Mouse (Mus musculus): Measurements from ENCODE around the gene Gm9970. TPM values are rescaled to one million over a fixed set of nuclear protein-coding genes. Genes with fewer than 3 reads are reported as not detected.

The Gm9970 gene
- polyA plus RNA-seq, 1 experiment from 2014 or later: 0.60 TPM

DNA sequence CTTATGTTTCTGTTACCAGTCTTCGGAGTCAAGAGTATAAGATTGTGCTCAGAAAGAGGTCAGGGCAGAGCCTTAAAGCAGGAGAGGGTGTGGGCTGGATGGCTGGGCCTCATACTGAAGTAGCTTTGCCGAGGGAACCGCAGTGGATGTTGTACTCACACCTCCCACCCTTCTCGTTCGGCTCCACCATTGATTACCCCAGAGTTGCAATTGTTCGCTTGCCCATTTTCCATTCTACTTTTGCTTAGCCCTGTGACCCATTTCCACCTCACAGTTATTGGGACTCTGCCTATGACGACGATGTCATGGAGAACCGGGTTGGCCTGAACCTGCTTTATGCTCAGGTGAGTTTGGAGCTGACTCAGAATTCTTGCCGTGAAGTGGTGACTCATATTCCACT, 44.8 kb downstream of the Gm9970 start:
- no peak for ATAC-seq (replicated peaks; ENCODE audit: low FRiP score, low TSS enrichment, low read depth)

DNA sequence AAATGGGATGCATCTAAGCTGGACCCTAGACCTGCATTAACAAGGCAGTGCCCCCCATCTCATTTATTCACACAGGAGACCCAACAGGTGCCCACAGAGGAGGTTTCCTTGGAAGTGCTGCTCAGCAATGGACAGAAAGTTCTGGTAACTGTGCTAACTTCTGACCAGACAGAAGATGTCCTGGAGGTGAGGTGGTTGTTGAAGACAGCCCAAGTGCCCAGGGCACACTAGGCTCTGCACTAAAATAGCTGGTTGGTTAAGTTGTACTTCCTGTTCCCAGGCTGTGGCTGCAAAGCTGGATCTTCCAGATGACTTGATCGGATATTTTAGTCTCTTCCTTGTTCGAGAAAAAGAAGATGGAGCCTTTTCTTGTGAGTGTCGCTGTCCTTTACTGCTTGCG, 45.4 kb downstream of the Gm9970 start:
- Histone ChIP-seq H3K4me1 (replicated peaks; ENCODE audit: control insufficient read depth, insufficient read depth, low read length) (peaks cover 19% of the 10 kb centered on the region), H3K27me3 (replicated peaks; ENCODE audit: control insufficient read depth, insufficient read depth, low read length) (no peaks in the 10 kb centered on the region), H3K9ac (ENCODE audit: low read length) (no peak overlapping the region), H3K9me3 (ENCODE audit: control insufficient read depth, low read length) (peaks cover 4% of the 10 kb centered on the region), H3K27ac (ENCODE audit: low read depth) (no peak overlapping the region), H3K4me2 (ENCODE audit: low read length) (no peak overlapping the region), H3K36me3 (ENCODE audit: control insufficient read depth, insufficient read depth, low read length) (peaks cover 67% of the 10 kb centered on the region), H3K4me3 (ENCODE audit: low read depth, low read length) (no peak overlapping the region)
- DNase-seq (ENCODE audit: low spot score) (peak; percentile 35), ATAC-seq (replicated peaks; ENCODE audit: low FRiP score, low TSS enrichment, low read depth) (no peak)
- WGBS: 90% methylated on average over 4 of the region's 4 CpGs

More for the DNA sequence above, 44.8 kb downstream of the Gm9970 start:
- Histone ChIP-seq H3K27me3 (replicated peaks; ENCODE audit: control insufficient read depth, insufficient read depth, low read length) (no peaks in the 10 kb centered on the region), H3K4me1 (replicated peaks; ENCODE audit: control insufficient read depth, insufficient read depth, low read length) (peaks cover 24% of the 10 kb centered on the region), H3K9me3 (ENCODE audit: control insufficient read depth, low read length) (peaks cover 4% of the 10 kb centered on the region), H3K27ac (ENCODE audit: low read depth) (no peak overlapping the region), H3K4me3 (ENCODE audit: low read depth, low read length) (no peak overlapping the region), H3K9ac (ENCODE audit: low read length) (no peak overlapping the region), H3K4me2 (ENCODE audit: low read length) (no peak overlapping the region), H3K36me3 (ENCODE audit: control insufficient read depth, insufficient read depth, low read length) (peaks cover 63% of the 10 kb centered on the region)
- peak; percentile 41 for DNase-seq (ENCODE audit: low spot score)
- 93% methylated on average over 10 of the region's 10 CpGs for WGBS

DNA sequence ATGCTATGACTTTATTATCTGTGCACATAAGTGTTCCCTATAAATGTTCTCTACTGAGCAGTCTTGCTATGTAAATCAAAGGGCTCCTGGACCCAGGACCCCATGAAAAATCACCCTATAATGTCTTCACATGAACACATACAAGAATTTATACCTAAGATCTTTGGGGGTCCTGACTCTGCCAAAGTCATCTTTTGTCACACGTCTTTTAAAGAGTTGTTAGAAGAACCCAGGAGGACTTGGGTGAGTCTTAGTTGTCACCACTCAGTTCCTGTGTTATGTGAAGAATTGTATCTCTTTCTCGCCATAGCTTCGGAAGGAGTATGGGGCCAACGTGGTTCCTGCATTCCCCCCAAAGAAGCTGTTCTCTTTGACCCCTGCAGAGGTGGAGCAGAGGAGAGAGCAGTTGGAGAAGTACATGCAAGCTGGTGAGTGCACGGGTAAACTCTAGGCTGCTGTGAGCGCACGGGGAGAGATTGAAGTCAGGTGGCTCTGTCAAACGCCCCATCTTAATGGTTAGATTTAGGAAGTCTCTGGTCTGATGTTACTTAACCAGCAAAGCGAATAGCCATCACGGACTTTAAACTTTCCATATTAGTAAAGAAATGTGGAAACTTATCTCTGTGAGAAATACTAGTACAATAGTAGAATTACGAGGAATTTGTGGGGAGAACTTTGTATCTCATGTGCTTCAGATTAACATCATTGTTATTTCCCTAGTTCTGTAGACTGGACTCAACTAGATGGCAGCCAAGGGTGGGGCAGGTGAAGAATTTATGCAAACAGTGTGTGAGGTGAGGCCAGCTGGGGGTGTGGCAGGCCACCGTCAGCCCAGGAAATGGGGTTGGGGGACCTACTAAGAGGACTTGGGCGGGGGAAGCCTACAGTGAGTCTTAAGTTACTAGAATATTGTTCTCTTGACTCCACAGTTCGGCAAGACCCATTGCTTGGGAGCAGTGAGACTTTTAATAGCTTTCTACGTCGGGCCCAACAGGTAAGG, 46.2 kb downstream of the Gm9970 start:
- Histone ChIP-seq H3K27ac (ENCODE audit: low read depth) (no peak overlapping the region), H3K9ac (ENCODE audit: low read length) (no peak overlapping the region), H3K9me3 (ENCODE audit: control insufficient read depth, low read length) (no peaks in the 10 kb centered on the region), H3K36me3 (ENCODE audit: control insufficient read depth, insufficient read depth, low read length) (peaks cover 67% of the 10 kb centered on the region), H3K4me2 (ENCODE audit: low read length) (peak overlapping the region; percentile 83), H3K4me3 (ENCODE audit: low read depth, low read length) (no peak overlapping the region), H3K27me3 (replicated peaks; ENCODE audit: control insufficient read depth, insufficient read depth, low read length) (no peaks in the 10 kb centered on the region), H3K4me1 (replicated peaks; ENCODE audit: control insufficient read depth, insufficient read depth, low read length) (peaks cover 15% of the 10 kb centered on the region)
- DNase-seq (ENCODE audit: low spot score): peak; percentile 32
- no peak for ATAC-seq (replicated peaks; ENCODE audit: low FRiP score, low TSS enrichment, low read depth)
- 89% methylated on average over 16 of the region's 16 CpGs for WGBS

DNA sequence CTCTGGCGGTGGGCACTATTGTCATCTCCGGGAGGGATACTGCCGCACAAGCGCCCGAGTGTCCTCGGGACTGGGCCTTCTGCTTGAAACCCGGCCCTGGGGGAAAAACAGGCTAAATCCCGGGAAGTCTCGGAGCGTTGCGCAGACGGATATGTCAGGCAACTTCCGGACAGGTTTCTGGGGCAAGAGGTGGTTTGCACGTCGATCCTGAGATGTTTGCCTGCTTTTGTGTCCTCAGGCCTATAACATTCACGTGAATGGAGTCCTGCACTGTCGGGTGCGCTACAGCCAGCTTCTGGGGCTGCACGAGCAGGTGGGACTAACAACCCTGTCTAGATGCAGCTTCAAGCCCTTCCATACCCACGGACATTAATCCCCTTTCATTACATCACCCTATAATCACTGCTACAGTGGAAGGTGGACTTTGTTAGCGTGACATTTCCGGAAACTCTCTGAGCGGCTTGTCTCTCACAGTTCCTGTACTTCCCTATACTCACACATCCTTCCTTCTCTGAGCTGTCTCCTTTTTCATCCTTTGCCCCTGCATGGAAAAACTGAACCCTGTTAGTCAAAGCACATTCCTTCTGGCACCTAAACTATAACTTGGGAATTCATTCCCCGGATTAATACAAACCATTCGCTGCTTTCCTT, 47.3 kb downstream of the Gm9970 start:
- DNase-seq (ENCODE audit: low spot score): no peak
- H3K4me1 ChIP-seq (replicated peaks; ENCODE audit: control insufficient read depth, insufficient read depth, low read length): peaks cover 15% of the 10 kb centered on the region
- H3K9ac ChIP-seq (ENCODE audit: low read length): peak overlapping the region; percentile 93
- H3K36me3 ChIP-seq (ENCODE audit: control insufficient read depth, insufficient read depth, low read length): peaks cover 66% of the 10 kb centered on the region
- H3K27ac ChIP-seq (ENCODE audit: low read depth): peak overlapping the region; percentile 80
- 10% methylated on average over 25 of the region's 25 CpGs for WGBS
- H3K4me2 ChIP-seq (ENCODE audit: low read length): peak overlapping the region; percentile 83
- no peaks in the 10 kb centered on the region for H3K9me3 ChIP-seq (ENCODE audit: control insufficient read depth, low read length)
- H3K27me3 ChIP-seq (replicated peaks; ENCODE audit: control insufficient read depth, insufficient read depth, low read length): no peaks in the 10 kb centered on the region
- ATAC-seq (replicated peaks; ENCODE audit: low FRiP score, low TSS enrichment, low read depth): no peak
- peak overlapping the region; percentile 80 for H3K4me3 ChIP-seq (ENCODE audit: low read depth, low read length)

DNA sequence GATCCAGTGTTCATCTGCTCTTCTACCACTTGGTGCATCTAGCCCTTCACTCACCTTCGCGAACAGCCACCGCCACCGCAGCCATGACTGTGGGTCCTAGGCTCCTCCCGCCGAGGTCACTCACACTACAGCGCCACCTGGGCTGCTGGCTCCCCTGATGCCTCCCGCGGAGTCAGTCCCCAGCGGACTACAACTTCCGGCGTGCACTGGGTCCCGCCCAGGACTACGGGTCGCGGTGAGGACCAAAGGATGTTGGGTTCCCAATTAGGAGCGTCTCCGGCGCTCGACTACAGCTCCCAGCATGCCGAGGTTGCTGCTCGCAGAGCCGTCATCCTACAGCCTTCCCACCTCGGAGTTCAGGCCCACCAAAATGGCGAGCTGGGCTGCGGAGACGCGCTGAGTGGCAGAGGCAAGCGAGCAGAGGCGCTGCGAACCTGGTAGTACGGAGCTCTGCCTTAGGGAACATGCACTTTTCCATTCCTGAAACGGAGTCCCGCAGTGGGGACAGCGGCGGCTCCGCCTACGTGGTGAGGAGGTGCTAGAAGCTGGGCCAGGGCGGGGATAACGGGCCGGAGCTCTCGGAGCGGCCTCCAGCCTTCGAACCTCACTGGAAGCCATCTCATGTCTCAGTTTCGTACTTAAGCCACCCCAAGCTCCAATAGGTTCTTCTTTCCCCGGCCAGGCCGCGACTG, 47.9 kb downstream of the Gm9970 start, which contains the start of the genes Snx17 and Eif2b4:
Gene Snx17, plus strand, starts transcription at position 289 of the 692 bp plus-strand sequence.
Gene Eif2b4, minus strand, starts transcription at position 492 of the 692 bp plus-strand sequence.
- H3K27ac ChIP-seq (ENCODE audit: low read depth): peak within 1 kb of the TSS; percentile 80
- peak within 1 kb of the TSS; percentile 83 for H3K4me2 ChIP-seq (ENCODE audit: low read length)
- H3K9ac ChIP-seq (ENCODE audit: low read length): peak within 1 kb of the TSS; percentile 93
- WGBS: under 1% methylated on average over 46 of the region's 48 CpGs
- no peaks in the 10 kb centered on the region for H3K9me3 ChIP-seq (ENCODE audit: control insufficient read depth, low read length)
- H3K36me3 ChIP-seq (ENCODE audit: control insufficient read depth, insufficient read depth, low read length): peaks cover 66% of the 10 kb centered on the region
- H3K4me3 ChIP-seq (ENCODE audit: low read depth, low read length): peak within 1 kb of the TSS; percentile 80
- peaks cover 15% of the 10 kb centered on the region for H3K4me1 ChIP-seq (replicated peaks; ENCODE audit: control insufficient read depth, insufficient read depth, low read length)
- DNase-seq (ENCODE audit: low spot score) (peak; percentile 99), ATAC-seq (replicated peaks; ENCODE audit: low FRiP score, low TSS enrichment, low read depth) (peak; percentile 97)
- H3K27me3 ChIP-seq (replicated peaks; ENCODE audit: control insufficient read depth, insufficient read depth, low read length): no peaks in the 10 kb centered on the region

DNA sequence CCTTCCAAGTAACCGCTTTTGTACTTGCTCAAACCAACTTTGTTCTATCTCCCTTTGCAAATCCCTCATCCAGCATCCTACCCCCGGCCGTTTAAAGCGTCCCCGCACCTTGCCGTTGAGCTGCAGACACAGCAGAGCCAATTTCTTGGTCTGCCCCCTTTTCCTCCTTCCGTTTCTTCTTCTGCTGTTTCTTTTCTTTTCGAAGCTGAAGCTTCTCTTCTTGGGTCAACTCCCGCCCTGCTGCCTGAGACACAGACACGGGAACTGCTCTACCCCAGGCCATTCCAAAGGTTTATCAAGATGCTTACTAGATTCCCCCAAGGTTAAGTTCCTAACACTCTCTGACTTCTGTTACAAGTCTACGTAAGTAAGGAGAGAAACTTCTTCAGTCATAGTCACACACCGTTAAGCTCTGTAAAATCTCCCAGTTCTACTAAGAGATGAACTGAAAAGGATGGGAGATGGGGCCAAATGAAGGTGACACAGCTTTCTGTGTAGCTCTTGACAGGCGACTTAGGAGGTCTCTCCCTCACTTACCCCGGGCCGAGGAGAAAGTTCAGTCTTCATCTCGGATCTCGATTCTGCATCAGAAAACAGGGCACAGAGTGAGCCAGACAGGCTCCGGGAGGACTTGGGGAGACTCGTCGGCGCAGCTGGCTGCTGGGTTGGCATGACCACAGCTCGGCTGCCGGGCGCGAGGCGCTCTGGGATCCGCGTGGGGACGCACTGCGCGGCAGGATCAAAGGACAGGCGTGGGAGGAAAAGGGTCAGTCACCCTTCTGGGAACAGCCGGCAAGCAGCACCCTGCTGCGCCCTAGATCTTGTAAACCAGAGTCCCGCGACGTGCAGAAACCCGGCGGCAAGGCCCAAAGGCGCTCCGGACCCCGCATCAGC, 48.7 kb downstream of the Gm9970 start:
- H3K4me3 ChIP-seq (ENCODE audit: low read depth, low read length): peak overlapping the region; percentile 80
- peak overlapping the region; percentile 62 for H3K27ac ChIP-seq (ENCODE audit: low read depth)
- peak; percentile 71; the same call in 1 of the 2 replicates for ATAC-seq (replicated peaks; ENCODE audit: low FRiP score, low TSS enrichment, low read depth)
- H3K4me1 ChIP-seq (replicated peaks; ENCODE audit: control insufficient read depth, insufficient read depth, low read length): peaks cover 15% of the 10 kb centered on the region
- peak; percentile 47 for DNase-seq (ENCODE audit: low spot score)
- H3K36me3 ChIP-seq (ENCODE audit: control insufficient read depth, insufficient read depth, low read length): peaks cover 66% of the 10 kb centered on the region
- peak overlapping the region; percentile 68 for H3K4me2 ChIP-seq (ENCODE audit: low read length)
- no peaks in the 10 kb centered on the region for H3K9me3 ChIP-seq (ENCODE audit: control insufficient read depth, low read length)
- H3K9ac ChIP-seq (ENCODE audit: low read length): peak overlapping the region; percentile 93
- H3K27me3 ChIP-seq (replicated peaks; ENCODE audit: control insufficient read depth, insufficient read depth, low read length): no peaks in the 10 kb centered on the region
- WGBS: 15% methylated on average over 39 of the region's 42 CpGs

Data from intestine, embryonic 14.5 days (tissue).